Mouse (Mus musculus): ENCODE measurements around the gene Orai3. TPM values are rescaled to one million over a fixed set of nuclear protein-coding genes. Genes with fewer than 3 reads are reported as not detected.

The Orai3 gene
- polyA plus RNA-seq, 1 experiment: 21.3 TPM

DNA sequence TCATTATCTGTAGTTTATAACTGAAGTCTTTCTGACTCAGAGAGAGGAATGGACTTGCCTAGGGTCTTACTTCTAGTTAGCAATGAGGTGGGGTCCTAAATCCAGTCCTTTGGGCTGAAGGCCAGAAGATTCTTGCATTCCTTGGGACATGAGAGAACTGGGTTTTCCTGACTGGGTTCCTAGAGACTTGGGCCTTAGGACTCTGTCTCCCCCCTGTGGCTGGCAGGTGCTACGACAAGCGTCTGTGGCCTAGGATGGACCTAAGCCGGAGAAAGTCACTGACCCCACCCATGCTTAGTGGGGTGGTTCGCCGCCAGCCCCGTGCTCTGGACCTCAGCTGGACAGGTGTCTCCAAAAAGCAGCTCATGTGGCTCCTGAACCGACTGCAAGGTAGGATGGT lies 8.6 kb upstream of the Orai3 start:
- TF ChIP-seq POLR2A (IDR thresholded peaks at IDR 0.05; ENCODE audit: low read depth, low read length) (no peak), CTCF (IDR thresholded peaks at IDR 0.05; ENCODE audit: extremely low read depth, insufficient read length, insufficient replicate concordance, low read depth, low read length) (peak; percentile 89; the same call in 1 of the 2 replicates)
- 13% methylated on average over 7 of the region's 7 CpGs for WGBS
- Histone ChIP-seq H3K27me3 (ENCODE audit: control insufficient read depth, insufficient read depth, low read length) (no peaks in the 10 kb centered on the region), H3K4me1 (ENCODE audit: control insufficient read depth, insufficient read depth, insufficient read length, low read length) (no peaks in the 10 kb centered on the region; the same call in 1 of the 2 replicates), H3K36me3 (ENCODE audit: control insufficient read depth, insufficient read depth, low read length) (peaks cover 27% of the 10 kb centered on the region), H3K4me3 (ENCODE audit: low read depth, low read length) (no peak overlapping the region), H3K27ac (ENCODE audit: insufficient read depth, low read depth, low read length) (no peak overlapping the region)

DNA sequence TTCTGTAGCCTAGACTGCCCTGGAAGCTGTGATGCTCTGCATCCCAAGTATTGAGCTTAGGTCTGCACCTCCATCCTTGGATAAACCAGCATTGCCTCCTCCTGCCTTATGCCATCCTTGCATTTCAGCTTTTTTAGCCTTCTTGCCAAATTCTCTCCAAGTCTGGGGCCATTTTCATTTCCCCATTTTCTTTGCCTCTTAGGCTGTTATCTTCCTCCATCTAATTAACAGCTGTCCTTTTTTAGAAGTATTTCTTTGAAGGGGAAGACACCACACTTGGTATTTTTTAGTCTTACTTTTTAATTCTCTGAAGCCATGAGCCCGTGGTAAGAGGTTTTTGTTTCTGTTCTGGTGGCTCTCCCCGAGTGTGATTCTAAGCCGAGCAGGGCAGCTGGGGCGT lies 6.0 kb upstream of the Orai3 start:
- Histone ChIP-seq H3K36me3 (ENCODE audit: control insufficient read depth, insufficient read depth, low read length) (peaks cover 25% of the 10 kb centered on the region), H3K27me3 (ENCODE audit: control insufficient read depth, insufficient read depth, low read length) (no peaks in the 10 kb centered on the region), H3K4me1 (ENCODE audit: control insufficient read depth, insufficient read depth, insufficient read length, low read length) (no peaks in the 10 kb centered on the region; the same call in 1 of the 2 replicates), H3K27ac (ENCODE audit: insufficient read depth, low read depth, low read length) (no peak overlapping the region), H3K4me3 (ENCODE audit: low read depth, low read length) (no peak overlapping the region)
- no peak for TF ChIP-seq CTCF (IDR thresholded peaks at IDR 0.05; ENCODE audit: extremely low read depth, insufficient read length, insufficient replicate concordance, low read depth, low read length)
- TF ChIP-seq POLR2A (IDR thresholded peaks at IDR 0.05; ENCODE audit: low read depth, low read length): no peak
- WGBS: 90% methylated on average over 4 of the region's 4 CpGs

DNA sequence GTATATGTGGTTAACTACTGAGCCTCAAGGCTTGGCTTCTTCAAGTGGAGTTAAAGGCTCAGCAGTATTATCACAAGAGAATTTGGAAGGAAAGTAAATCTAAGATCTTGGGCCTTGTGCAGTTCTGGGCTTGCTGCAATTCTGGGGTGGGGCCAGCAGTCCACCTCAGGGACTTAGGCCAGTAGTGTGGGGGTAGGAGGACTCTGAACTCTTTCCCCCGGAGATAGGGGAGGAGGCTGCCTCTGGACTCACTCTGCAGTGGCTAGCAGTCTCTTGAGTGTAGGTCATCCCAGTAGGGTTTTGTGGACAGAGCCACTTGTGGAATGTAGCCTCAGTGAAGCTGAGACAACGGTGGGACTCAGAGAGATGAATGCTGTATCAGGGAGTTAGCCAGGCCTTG lies 3.9 kb upstream of the Orai3 start:
- no peaks in the 10 kb centered on the region for H3K27me3 ChIP-seq (ENCODE audit: control insufficient read depth, insufficient read depth, low read length)
- no peak overlapping the region for H3K27ac ChIP-seq (ENCODE audit: insufficient read depth, low read depth, low read length)
- H3K4me1 ChIP-seq (ENCODE audit: control insufficient read depth, insufficient read depth, insufficient read length, low read length): peaks cover 8% of the 10 kb centered on the region
- 61% methylated on average over 2 of the region's 2 CpGs for WGBS
- H3K4me3 ChIP-seq (ENCODE audit: low read depth, low read length): no peak overlapping the region
- TF ChIP-seq CTCF (IDR thresholded peaks at IDR 0.05; ENCODE audit: extremely low read depth, insufficient read length, insufficient replicate concordance, low read depth, low read length): no peak
- TF ChIP-seq POLR2A (IDR thresholded peaks at IDR 0.05; ENCODE audit: low read depth, low read length): no peak
- H3K36me3 ChIP-seq (ENCODE audit: control insufficient read depth, insufficient read depth, low read length): peaks cover 25% of the 10 kb centered on the region

DNA sequence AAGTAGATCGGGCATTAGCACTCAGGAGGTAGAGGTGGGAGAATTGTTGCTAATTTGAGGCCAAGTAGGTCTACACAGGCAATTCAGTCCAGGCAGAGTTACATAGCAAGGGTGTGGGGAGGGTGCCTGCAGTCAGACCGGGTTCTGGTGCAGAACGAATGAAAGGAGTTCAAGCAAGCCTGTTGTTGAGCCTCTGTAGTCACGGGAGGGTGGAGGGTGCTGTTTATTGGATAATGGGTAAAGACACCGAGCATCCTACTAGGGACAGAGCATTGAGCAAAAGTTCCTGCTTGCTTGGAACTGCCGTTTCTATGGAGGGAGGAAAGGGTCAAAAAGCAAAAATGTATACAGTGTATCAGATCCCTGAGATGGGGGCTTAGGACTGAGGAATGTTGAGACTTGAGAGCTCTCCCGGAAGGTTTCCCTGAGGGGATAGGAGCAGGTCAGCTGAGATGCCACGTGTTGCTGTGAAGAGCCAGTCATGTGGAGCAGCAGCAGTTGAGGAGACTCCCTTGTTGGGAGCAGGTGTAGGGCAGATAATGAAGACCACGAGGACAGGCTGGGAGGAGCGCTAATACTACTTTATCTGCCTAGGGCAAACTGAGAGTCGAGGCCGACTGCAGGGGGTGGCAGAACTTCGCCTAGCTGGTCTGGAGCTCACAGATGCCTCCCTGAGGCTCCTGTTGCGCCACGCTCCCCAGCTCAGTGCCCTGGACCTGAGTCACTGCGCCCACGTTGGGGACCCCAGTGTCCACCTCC lies 2.6 kb upstream of the Orai3 start:
- 73% methylated on average over 17 of the region's 17 CpGs for WGBS
- no peak overlapping the region for H3K27ac ChIP-seq (ENCODE audit: insufficient read depth, low read depth, low read length)

DNA sequence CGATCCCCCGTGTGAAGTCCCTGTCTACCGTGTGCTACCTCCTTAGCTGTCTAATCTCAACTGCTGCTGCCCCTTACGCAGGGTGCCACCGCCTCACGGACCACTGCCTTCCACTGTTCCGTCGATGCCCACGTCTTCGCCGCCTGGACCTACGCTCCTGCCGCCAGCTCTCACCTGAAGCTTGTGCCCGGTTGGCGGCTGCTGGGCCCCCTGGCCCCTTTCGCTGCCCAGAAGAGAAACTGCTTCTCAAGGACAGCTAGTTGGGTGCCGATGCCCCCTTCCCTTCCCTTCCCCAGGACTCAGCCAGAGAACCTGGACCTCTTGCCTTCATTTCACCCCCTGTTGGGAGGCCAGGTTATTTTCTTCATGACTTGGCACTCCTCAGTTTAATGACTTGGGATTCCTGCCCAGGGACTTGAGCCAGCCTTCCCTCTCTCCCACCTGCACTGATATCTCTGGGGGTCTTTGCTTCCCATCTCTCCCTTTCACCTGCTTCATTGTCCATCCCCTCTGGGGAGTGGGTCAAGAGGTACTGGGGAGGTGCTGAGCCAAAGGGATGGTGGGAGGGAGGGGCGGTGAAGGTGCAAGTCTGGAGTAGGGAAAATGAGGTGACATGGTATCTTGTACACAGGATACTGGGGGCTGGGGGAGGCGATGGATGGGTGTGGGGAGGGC lies 1.8 kb upstream of the Orai3 start:
- Histone ChIP-seq H3K4me3 (ENCODE audit: low read depth, low read length) (no peak overlapping the region), H3K27ac (ENCODE audit: insufficient read depth, low read depth, low read length) (no peak overlapping the region), H3K27me3 (ENCODE audit: control insufficient read depth, insufficient read depth, low read length) (no peaks in the 10 kb centered on the region), H3K4me1 (ENCODE audit: control insufficient read depth, insufficient read depth, insufficient read length, low read length) (peaks cover 9% of the 10 kb centered on the region), H3K36me3 (ENCODE audit: control insufficient read depth, insufficient read depth, low read length) (peaks cover 21% of the 10 kb centered on the region)
- WGBS: 95% methylated on average over 19 of the region's 19 CpGs
- no peak for TF ChIP-seq POLR2A (IDR thresholded peaks at IDR 0.05; ENCODE audit: low read depth, low read length)
- TF ChIP-seq CTCF (IDR thresholded peaks at IDR 0.05; ENCODE audit: extremely low read depth, insufficient read length, insufficient replicate concordance, low read depth, low read length): no peak

More for the DNA sequence above, 2.6 kb upstream of the Orai3 start:
- H3K4me1 ChIP-seq (ENCODE audit: control insufficient read depth, insufficient read depth, insufficient read length, low read length): peaks cover 9% of the 10 kb centered on the region
- no peak overlapping the region for H3K4me3 ChIP-seq (ENCODE audit: low read depth, low read length)
- TF ChIP-seq POLR2A (IDR thresholded peaks at IDR 0.05; ENCODE audit: low read depth, low read length) (no peak), CTCF (IDR thresholded peaks at IDR 0.05; ENCODE audit: extremely low read depth, insufficient read length, insufficient replicate concordance, low read depth, low read length) (no peak)
- H3K27me3 ChIP-seq (ENCODE audit: control insufficient read depth, insufficient read depth, low read length): no peaks in the 10 kb centered on the region
- peaks cover 25% of the 10 kb centered on the region for H3K36me3 ChIP-seq (ENCODE audit: control insufficient read depth, insufficient read depth, low read length)

DNA sequence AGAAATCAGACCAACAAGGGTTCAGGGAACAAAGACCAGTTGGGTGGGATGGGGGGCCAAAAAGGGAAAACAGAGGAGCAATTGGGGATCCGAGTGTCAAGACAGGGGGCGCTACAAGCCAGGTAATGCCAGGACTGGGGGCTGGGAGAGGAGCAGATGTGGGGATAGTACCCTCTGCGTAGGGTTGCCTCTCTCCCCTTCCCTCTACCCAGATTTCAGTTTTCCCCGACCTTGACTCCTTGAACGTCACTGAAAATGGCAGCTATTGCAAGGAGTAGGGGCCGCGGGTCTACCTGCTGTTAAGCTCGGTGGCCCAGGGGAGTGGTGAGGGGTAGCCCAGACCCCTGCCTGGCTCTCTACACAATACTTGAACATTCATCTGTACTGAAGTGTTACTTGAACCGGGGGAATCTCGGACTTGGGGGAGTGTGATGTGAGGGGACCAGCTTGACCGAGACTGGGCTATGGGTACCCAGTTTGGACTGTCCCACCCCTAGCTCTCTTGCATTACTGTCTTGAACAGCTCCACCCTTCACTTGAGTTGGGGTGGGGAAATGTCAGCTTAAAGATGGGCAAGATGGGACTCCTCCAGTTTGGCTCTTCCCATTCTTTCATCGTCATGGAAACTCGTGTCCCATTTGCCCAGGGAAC lies 1.1 kb upstream of the Orai3 start:
- Histone ChIP-seq H3K27me3 (ENCODE audit: control insufficient read depth, insufficient read depth, low read length) (no peaks in the 10 kb centered on the region), H3K4me3 (ENCODE audit: low read depth, low read length) (no peak overlapping the region), H3K27ac (ENCODE audit: insufficient read depth, low read depth, low read length) (no peak overlapping the region), H3K36me3 (ENCODE audit: control insufficient read depth, insufficient read depth, low read length) (peaks cover 19% of the 10 kb centered on the region), H3K4me1 (ENCODE audit: control insufficient read depth, insufficient read depth, insufficient read length, low read length) (peaks cover 9% of the 10 kb centered on the region)
- WGBS: 69% methylated on average over 13 of the region's 13 CpGs
- no peak for TF ChIP-seq POLR2A (IDR thresholded peaks at IDR 0.05; ENCODE audit: low read depth, low read length)
- no peak for TF ChIP-seq CTCF (IDR thresholded peaks at IDR 0.05; ENCODE audit: extremely low read depth, insufficient read length, insufficient replicate concordance, low read depth, low read length)

Measured in small intestine, adult 2 months (tissue).